In genomic region chr7:30829428-30829827, GRCm38 (mm10) we compare ENCODE assay signal across 38 mouse cellular contexts. TPM values are rescaled to one million over a fixed set of nuclear protein-coding genes. Genes with fewer than 3 reads are reported as not detected.
DNase-seq lines count a peak whose midpoint lies in the region; TF ChIP-seq lines count a peak whose summit lies in the region.
"Had no signal": no experiment of that assay in that cellular context is flagged by ENCODE, and none has a peak within 500 bp of the region (broad histone marks: within the 10 kb centered on the region; RNA-seq: fewer than 3 reads in every experiment).

No protein-coding gene starts in this region.

- H3K4me3 ChIP-seq in ES-Bruce4 (ENCODE audit: low read depth, low read length): no peak overlapping the region
- H3K4me3 ChIP-seq in ES-E14 (ENCODE audit: insufficient read depth in 1 of 2, low read depth in 1 of 2, low read length in 2 of 2, poor library complexity in 1 of 2, severe bottlenecking in 1 of 2): no peak overlapping the region
- H3K4me3 ChIP-seq in forebrain, embryonic 10.5 days: no peak overlapping the region
- H3K4me3 ChIP-seq: embryonic facial prominence, embryonic 10.5 days; embryonic facial prominence, embryonic 13.5 days; erythroblast, embryonic 14.5 days; forebrain, embryonic 13.5 days; hindbrain, embryonic 13.5 days; intestine, embryonic 15.5 days had no signal

- no peaks in the 10 kb centered on the region for H3K36me3 ChIP-seq in ES-Bruce4 (ENCODE audit: control insufficient read depth, insufficient read depth, low read length, poor library complexity, severe bottlenecking)
- no peaks in the 10 kb centered on the region for H3K36me3 ChIP-seq in ES-E14 (ENCODE audit: control insufficient read depth, insufficient read depth, low read length, poor library complexity, severe bottlenecking)
- H3K36me3 ChIP-seq in splenic B cell, adult 2 months (ENCODE audit: control insufficient read depth, insufficient read depth, low read length, poor library complexity, severe bottlenecking): no peaks in the 10 kb centered on the region
- no peaks in the 10 kb centered on the region for H3K36me3 ChIP-seq in forebrain, embryonic 10.5 days (replicated peaks)
- H3K36me3 ChIP-seq: embryonic facial prominence, embryonic 10.5 days; embryonic facial prominence, embryonic 13.5 days; hindbrain, embryonic 13.5 days; intestine, embryonic 15.5 days had no signal

- TF ChIP-seq CTCF in ES-Bruce4 (IDR thresholded peaks at IDR 0.05; ENCODE audit: low read depth, low read length): no peak

- H3K9ac ChIP-seq in ES-Bruce4 (ENCODE audit: low read depth, poor library complexity, severe bottlenecking) (no peak overlapping the region), ES-E14 (ENCODE audit: insufficient read depth, low read depth, low read length, poor library complexity, severe bottlenecking) (no peak overlapping the region)
- H3K9ac ChIP-seq: embryonic facial prominence, embryonic 13.5 days; forebrain, embryonic 13.5 days; hindbrain, embryonic 13.5 days; intestine, embryonic 15.5 days had no signal

- H3K9me3 ChIP-seq in ES-Bruce4 (replicated peaks; ENCODE audit: control insufficient read depth, insufficient read depth, low read length, poor library complexity, severe bottlenecking) (peaks cover 3% of the 10 kb centered on the region), ES-E14 (ENCODE audit: control insufficient read depth, insufficient read depth, low read depth, low read length) (no peaks in the 10 kb centered on the region)
- H3K9me3 ChIP-seq in forebrain, embryonic 10.5 days: peaks cover 4% of the 10 kb centered on the region; the same call in 1 of the 2 replicates
- H3K9me3 ChIP-seq: embryonic facial prominence, embryonic 10.5 days; embryonic facial prominence, embryonic 13.5 days; forebrain, embryonic 13.5 days; hindbrain, embryonic 13.5 days; intestine, embryonic 15.5 days had no signal

- in situ Hi-C loops in ES-E14 (cut with MboI; ENCODE audit: low sequenced_read_pairs in 2 of 2, unreplicated experiment in 2 of 2): no loop called here

- TF ChIP-seq EP300 in ES-Bruce4 (IDR thresholded peaks at IDR 0.05; ENCODE audit: insufficient read depth, low read depth, low read length): no peak

- H3K27ac ChIP-seq in ES-Bruce4 (ENCODE audit: insufficient read depth, low read length) (peak overlapping the region; percentile 89), ES-E14 (ENCODE audit: insufficient read depth, low read depth, low read length, poor library complexity, severe bottlenecking) (peak overlapping the region; percentile 94)
- no peak overlapping the region for H3K27ac ChIP-seq in forebrain, embryonic 10.5 days
- H3K27ac ChIP-seq: embryonic facial prominence, embryonic 10.5 days; embryonic facial prominence, embryonic 13.5 days; forebrain, embryonic 13.5 days; hindbrain, embryonic 13.5 days; intestine, embryonic 15.5 days had no signal

- no peak for TF ChIP-seq POLR2A in ES-Bruce4 (IDR thresholded peaks at IDR 0.05; ENCODE audit: insufficient read depth, low read length)

- peaks cover 6% of the 10 kb centered on the region for H3K4me1 ChIP-seq in ES-Bruce4 (ENCODE audit: control insufficient read depth, insufficient read depth, low read length)
- peaks cover 2 to 6% of the 10 kb centered on the region in 2 experiments; a peak in 2 of 4 replicates for H3K4me1 ChIP-seq in ES-E14 (ENCODE audit: control insufficient read depth in 2 of 2, insufficient read depth in 2 of 2, low read length in 2 of 2, poor library complexity in 1 of 2)
- no peaks in the 10 kb centered on the region for H3K4me1 ChIP-seq in forebrain, embryonic 10.5 days
- H3K4me1 ChIP-seq: embryonic facial prominence, embryonic 10.5 days; embryonic facial prominence, embryonic 13.5 days; forebrain, embryonic 13.5 days; hindbrain, embryonic 13.5 days; intestine, embryonic 15.5 days had no signal

- DNase-seq in ES-E14 (ENCODE audit: low read depth, low spot score) (peak; percentile 57), WW6 (ENCODE audit: low read depth, low spot score) (peak; percentile 60)
- DNase-seq in splenic B cell, adult 2 months (ENCODE audit: low read depth, low spot score): peak; percentile 43
- DNase-seq in forebrain, embryonic 10.5 days (ENCODE audit: extremely low spot score, low spot score): no peak
- no peak for DNase-seq in right cerebral cortex, postnatal 10 days (ENCODE audit: low spot score in 2 of 2)
- DNase-seq in adrenal gland, postnatal 10 days: no peak
- DNase-seq: adrenal gland, postnatal 14 days; cerebellum, adult 11-12 months; cerebellum, adult 8-10 months; cerebellum, postnatal 10 days; cerebellum, postnatal 36 days; embryo, embryonic 11 days; gastrocnemius, postnatal 10 days; gastrocnemius, postnatal 36 days; kidney, adult 11 months had no signal

- WGBS in forebrain, embryonic 10.5 days: 71% methylated on average over 3 of the region's 3 CpGs

- H3K27me3 ChIP-seq in ES-Bruce4 (ENCODE audit: control insufficient read depth, insufficient read depth, low read length, poor library complexity, severe bottlenecking): no peaks in the 10 kb centered on the region
- no peaks in the 10 kb centered on the region for H3K27me3 ChIP-seq in splenic B cell, adult 2 months (ENCODE audit: control insufficient read depth, insufficient read depth, low read length, poor library complexity, severe bottlenecking)
- no peaks in the 10 kb centered on the region for H3K27me3 ChIP-seq in forebrain, embryonic 10.5 days (ENCODE audit: poor library complexity, severe bottlenecking)
- H3K27me3 ChIP-seq: embryonic facial prominence, embryonic 13.5 days; forebrain, embryonic 13.5 days; hindbrain, embryonic 13.5 days; intestine, embryonic 15.5 days; Patski had no signal

TF ChIP-seq in ES-E14, 5 proteins besides CTCF, POLR2A, EP300 and RAD21:
- TF ChIP-seq ZC3H11A (IDR thresholded peaks at IDR 0.05; ENCODE audit: borderline replicate concordance, low read depth, low read length): no peak
- no peak for TF ChIP-seq MAFK (IDR thresholded peaks at IDR 0.05; ENCODE audit: insufficient read depth, low read depth, low read length)
- no peak for TF ChIP-seq ZNF384 (IDR thresholded peaks at IDR 0.05; ENCODE audit: low read depth, low read length)
- no peak for TF ChIP-seq CHD2 (IDR thresholded peaks at IDR 0.05; ENCODE audit: low read depth, low read length)
- no peak for TF ChIP-seq HCFC1 (IDR thresholded peaks at IDR 0.05; ENCODE audit: borderline replicate concordance, insufficient read depth, low read length)

RNA-seq across cellular contexts. Expression of gene Ffar2, which starts 5.9 kb away (rescaled TPM):
- polyA plus RNA-seq in ES-Bruce4 (2011; ENCODE audit: insufficient read depth, insufficient read length, low read depth, missing spikeins): not detected in 2 replicates
- not detected in 2 replicates for total RNA-seq in ES-E14 (2012; rRNA removed)
- polyA plus RNA-seq in forebrain, embryonic 10.5 days (2016; fragmentation: Nextera tagmentation; extraction: Ambion mirVana): not detected in 2 replicates
- total RNA-seq in adrenal gland, postnatal 10 days (2021): 1 to 10 TPM in 1 of 2 experiments, under 1 TPM in 1; 0.94 to 1.7 TPM
- polyA plus RNA-seq: C2C12; embryonic facial prominence, embryonic 10.5 days; embryonic facial prominence, embryonic 13.5 days; erythroblast, embryonic 14.5 days; forebrain, embryonic 13.5 days; forebrain, embryonic 16.5 days; heart, embryonic 11.5 days; Patski had no signal

RNA-seq across cellular contexts. Expression of gene Ffar3, which starts 26.6 kb away (rescaled TPM):
- not detected in 2 replicates for polyA plus RNA-seq in ES-Bruce4 (2011; ENCODE audit: insufficient read depth, insufficient read length, low read depth, missing spikeins)
- total RNA-seq in ES-E14 (2012; rRNA removed): 1.0 and 1.2 TPM in 2 replicates
- polyA plus RNA-seq in forebrain, embryonic 10.5 days (2016; fragmentation: Nextera tagmentation; extraction: Ambion mirVana): not detected in 2 replicates
- total RNA-seq in adrenal gland, postnatal 10 days (2021): under 1 TPM; 0.27 to 0.88 TPM
- total RNA-seq: gastrocnemius, adult 18-20 months; gastrocnemius, postnatal 10 days; gastrocnemius, postnatal 36 days; granulocyte monocyte progenitor cell, adult 5-6 weeks; heart, adult 8-10 months; heart, postnatal 25 days; hematopoietic stem cell, adult 5-6 weeks had no signal
- polyA plus RNA-seq: brain, embryonic 14.5 days; C2C12; CD4-positive, CD25-positive, alpha-beta regulatory T cell, adult 4 months; embryonic facial prominence, embryonic 10.5 days; embryonic facial prominence, embryonic 13.5 days; erythroblast, embryonic 14.5 days; forebrain, embryonic 13.5 days; forebrain, embryonic 16.5 days; heart, embryonic 11.5 days; heart, embryonic 14.5 days; heart, postnatal 0 days; Patski had no signal

RNA-seq across cellular contexts. Expression of gene Ffar1, which starts 31.9 kb away (rescaled TPM):
- polyA plus RNA-seq in ES-Bruce4 (2011; ENCODE audit: insufficient read depth, insufficient read length, low read depth, missing spikeins): not detected in 2 replicates
- total RNA-seq in ES-E14 (2012; rRNA removed): 0.04 and 0.16 TPM in 2 replicates
- polyA plus RNA-seq in forebrain, embryonic 10.5 days (2016; fragmentation: Nextera tagmentation; extraction: Ambion mirVana): not detected in 2 replicates
- total RNA-seq in adrenal gland, postnatal 10 days (2021): under 1 TPM; 0.09 to 0.12 TPM
- total RNA-seq: adrenal gland, adult 18-20 months; adrenal gland, postnatal 14 days; gastrocnemius, adult 18-20 months; gastrocnemius, postnatal 10 days; gastrocnemius, postnatal 36 days; granulocyte monocyte progenitor cell, adult 5-6 weeks; heart, adult 8-10 months; heart, postnatal 25 days; hematopoietic stem cell, adult 5-6 weeks had no signal
- polyA plus RNA-seq: brain, embryonic 14.5 days; C2C12; embryonic facial prominence, embryonic 10.5 days; embryonic facial prominence, embryonic 13.5 days; erythroblast, embryonic 14.5 days; forebrain, embryonic 13.5 days; forebrain, embryonic 16.5 days; heart, embryonic 11.5 days; heart, embryonic 14.5 days; heart, postnatal 0 days; hindbrain, embryonic 13.5 days; hindbrain, embryonic 16.5 days; Patski had no signal

RNA-seq across cellular contexts. Expression of gene Krtdap, which starts 41.7 kb away (rescaled TPM):
- 5.0 and 9.1 TPM in 2 replicates for polyA plus RNA-seq in ES-Bruce4 (2011; ENCODE audit: insufficient read depth, insufficient read length, low read depth, missing spikeins)
- total RNA-seq in ES-E14 (2012; rRNA removed): 3.2 and 4.9 TPM in 2 replicates
- polyA plus RNA-seq in forebrain, embryonic 10.5 days (2016; fragmentation: Nextera tagmentation; extraction: Ambion mirVana): not detected in 2 replicates
- total RNA-seq in adrenal gland, postnatal 10 days (2021): 1 to 10 TPM; 1.5 to 1.6 TPM
- total RNA-seq: gastrocnemius, postnatal 36 days; granulocyte monocyte progenitor cell, adult 5-6 weeks; heart, adult 8-10 months; heart, postnatal 25 days; hematopoietic stem cell, adult 5-6 weeks had no signal
- polyA plus RNA-seq: C2C12; CD4-positive, CD25-positive, alpha-beta regulatory T cell, adult 4 months; cortical plate, adult 2 months; embryonic facial prominence, embryonic 10.5 days; erythroblast, embryonic 14.5 days; forebrain, embryonic 13.5 days; forebrain, embryonic 16.5 days; heart, embryonic 11.5 days; heart, embryonic 14.5 days; hindbrain, embryonic 13.5 days; Patski had no signal

RNA-seq across cellular contexts. Expression of gene Cd22, which starts 50.7 kb away (rescaled TPM):
- polyA plus RNA-seq in ES-Bruce4 (2011; ENCODE audit: insufficient read depth, insufficient read length, low read depth, missing spikeins): not detected in 2 replicates
- total RNA-seq in ES-E14 (2012; rRNA removed): 0.16 and 0.45 TPM in 2 replicates
- polyA plus RNA-seq in forebrain, embryonic 10.5 days (2016; fragmentation: Nextera tagmentation; extraction: Ambion mirVana): not detected in 2 replicates
- 1 to 10 TPM; 3.3 to 5.1 TPM for total RNA-seq in adrenal gland, postnatal 10 days (2021)
- total RNA-seq: gastrocnemius, adult 18-20 months; gastrocnemius, postnatal 36 days; granulocyte monocyte progenitor cell, adult 5-6 weeks; hematopoietic stem cell, adult 5-6 weeks had no signal
- polyA plus RNA-seq: embryonic facial prominence, embryonic 13.5 days; erythroblast, embryonic 14.5 days; forebrain, embryonic 13.5 days; heart, embryonic 11.5 days; heart, embryonic 14.5 days; hindbrain, embryonic 13.5 days; hindbrain, embryonic 16.5 days; Patski had no signal

Comparison
In these comparisons a context has a peak if more than half of its experiments do, and no peak if none do; other contexts are left out.
1. DNase-seq: peak in ES-E14 (single experiment), WW6 (single experiment) and splenic B cell, adult 2 months (single experiment); none in forebrain, embryonic 10.5 days (single experiment), right cerebral cortex, postnatal 10 days (0 of 2) and adrenal gland, postnatal 10 days (single experiment).